Mouse (Mus musculus) kidney, adult 2 months (tissue): ENCODE data around the gene Eif4g1.

ENCODE experiments used
- CTCF ChIP-seq: fragments of 200-500 bp; conservative IDR thresholded peaks from 2 replicates; pipeline ENCODE4 v1.5.1; 2011; ENCODE audit warnings: low read depth, mild to moderate bottlenecking, control low read depth, low read length, moderate library complexity, mixed read lengths; ENCODE audit not compliant: insufficient read depth, insufficient read length
- POLR2A ChIP-seq: fragments of 200-500 bp; IDR thresholded peaks from one replicate; pipeline ENCODE4 v1.6.1; 2011; ENCODE audit warnings: low read depth, low read length, control low read depth

DNA sequence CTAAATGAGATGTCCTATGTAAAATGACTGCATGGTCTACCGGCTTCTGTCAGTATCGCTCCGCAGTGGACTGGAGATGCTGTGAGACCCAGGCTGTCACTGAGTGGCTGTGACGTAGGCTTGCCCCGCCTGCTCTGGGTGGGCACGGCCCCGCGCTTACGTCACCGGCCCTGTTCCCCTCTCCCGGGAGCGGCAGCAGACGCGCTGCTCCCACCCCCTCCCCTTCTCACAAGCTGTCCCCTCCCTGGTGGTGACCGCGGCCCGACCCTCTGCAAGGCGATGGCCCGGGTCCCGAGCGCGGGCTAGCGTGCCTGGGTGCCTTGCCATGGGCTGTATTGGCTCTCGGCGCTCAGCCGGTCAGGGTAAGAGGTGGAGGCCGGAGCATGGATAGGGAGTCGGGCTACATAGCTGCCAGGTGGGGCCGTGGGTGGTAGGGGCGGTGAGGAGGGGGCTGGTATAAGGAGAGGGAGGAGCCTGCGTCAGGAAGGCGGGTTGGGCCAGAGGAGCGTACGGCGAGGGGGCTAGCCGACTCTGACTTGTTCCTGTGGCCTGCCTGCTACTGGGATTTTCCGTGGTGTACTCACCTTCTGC is 25.1 kb downstream of the Eif4g1 start, which contains the start of gene Fam131a:
- peak; percentile 51 for TF ChIP-seq POLR2A
- no peak for TF ChIP-seq CTCF
